Comparison of ENCODE assay signal across 11 mouse cellular contexts in genomic region chr4:109253664-109254151, GRCm38 (mm10). TPM values are rescaled to one million over a fixed set of nuclear protein-coding genes. Genes with fewer than 3 reads are reported as not detected.
A peak's percentile ranks its signal among the peaks of the same experiment; 100 is the strongest.
DNase-seq lines count a peak whose midpoint lies in the region; ATAC-seq lines count a peak whose summit lies in the region.
"Had no signal": no experiment of that assay in that cellular context is flagged by ENCODE, and none has a peak within 500 bp of the region (broad histone marks: within the 10 kb centered on the region; RNA-seq: fewer than 3 reads in every experiment).

No protein-coding gene starts in this region.

- no peak for ATAC-seq in hindbrain, embryonic 12.5 days (ENCODE audit: low FRiP score)
- ATAC-seq in hindbrain, embryonic 16.5 days, result no peak
- ATAC-seq in midbrain, embryonic 15.5 days (replicated peaks), result no peak
- ATAC-seq in forebrain, embryonic 16.5 days, result no peak

- no peaks in the 10 kb centered on the region for H3K4me1 ChIP-seq in hindbrain, embryonic 12.5 days
- no peaks in the 10 kb centered on the region for H3K4me1 ChIP-seq in hindbrain, embryonic 16.5 days (ENCODE audit: control insufficient read depth, insufficient read depth, low read depth, low read length)
- H3K4me1 ChIP-seq in midbrain, embryonic 15.5 days, result no peaks in the 10 kb centered on the region
- H3K4me1 ChIP-seq in forebrain, embryonic 16.5 days (replicated peaks; ENCODE audit: control insufficient read depth, insufficient read depth, low read length), result no peaks in the 10 kb centered on the region
- H3K4me1 ChIP-seq: embryonic facial prominence, embryonic 12.5 days; midbrain, embryonic 12.5 days had no signal

- H3K9me3 ChIP-seq in hindbrain, embryonic 12.5 days (replicated peaks), result no peaks in the 10 kb centered on the region
- no peaks in the 10 kb centered on the region for H3K9me3 ChIP-seq in hindbrain, embryonic 16.5 days (ENCODE audit: control insufficient read depth, low read length)
- no peaks in the 10 kb centered on the region for H3K9me3 ChIP-seq in midbrain, embryonic 15.5 days
- H3K9me3 ChIP-seq in forebrain, embryonic 16.5 days (ENCODE audit: control insufficient read depth, low read length), result no peaks in the 10 kb centered on the region
- H3K9me3 ChIP-seq: embryonic facial prominence, embryonic 12.5 days; midbrain, embryonic 12.5 days had no signal

- H3K36me3 ChIP-seq in hindbrain, embryonic 12.5 days, result no peaks in the 10 kb centered on the region
- no peaks in the 10 kb centered on the region for H3K36me3 ChIP-seq in hindbrain, embryonic 16.5 days (ENCODE audit: control insufficient read depth, insufficient read depth, low read length)
- H3K36me3 ChIP-seq in midbrain, embryonic 15.5 days (replicated peaks), result no peaks in the 10 kb centered on the region
- H3K36me3 ChIP-seq in forebrain, embryonic 16.5 days (ENCODE audit: control insufficient read depth, insufficient read depth), result no peaks in the 10 kb centered on the region
- H3K36me3 ChIP-seq: embryonic facial prominence, embryonic 12.5 days; midbrain, embryonic 12.5 days had no signal

- H3K4me2 ChIP-seq in hindbrain, embryonic 12.5 days (replicated peaks), result no peak overlapping the region
- no peak overlapping the region for H3K4me2 ChIP-seq in hindbrain, embryonic 16.5 days (ENCODE audit: low read length)
- no peak overlapping the region for H3K4me2 ChIP-seq in midbrain, embryonic 15.5 days
- no peak overlapping the region for H3K4me2 ChIP-seq in forebrain, embryonic 16.5 days (ENCODE audit: low read length)
- H3K4me2 ChIP-seq: embryonic facial prominence, embryonic 12.5 days; midbrain, embryonic 12.5 days had no signal

- no peak overlapping the region for H3K9ac ChIP-seq in hindbrain, embryonic 12.5 days
- no peak overlapping the region for H3K9ac ChIP-seq in hindbrain, embryonic 16.5 days (ENCODE audit: low read depth, low read length)
- no peak overlapping the region for H3K9ac ChIP-seq in midbrain, embryonic 15.5 days
- H3K9ac ChIP-seq in forebrain, embryonic 16.5 days (replicated peaks; ENCODE audit: low read depth, low read length), result no peak overlapping the region
- H3K9ac ChIP-seq: embryonic facial prominence, embryonic 12.5 days; midbrain, embryonic 12.5 days had no signal

- H3K4me3 ChIP-seq in hindbrain, embryonic 12.5 days, result no peak overlapping the region
- H3K4me3 ChIP-seq in hindbrain, embryonic 16.5 days (ENCODE audit: low read length), result no peak overlapping the region
- H3K4me3 ChIP-seq in midbrain, embryonic 15.5 days, result no peak overlapping the region
- no peak overlapping the region for H3K4me3 ChIP-seq in forebrain, embryonic 16.5 days (replicated peaks; ENCODE audit: low read length)
- H3K4me3 ChIP-seq: embryonic facial prominence, embryonic 12.5 days; midbrain, embryonic 12.5 days had no signal

- WGBS in hindbrain, embryonic 12.5 days, result 81% methylated on average over 11 of the region's 11 CpGs
- 77% methylated on average over 11 of the region's 11 CpGs for WGBS in hindbrain, embryonic 16.5 days
- WGBS in midbrain, embryonic 15.5 days, result 83% methylated on average over 11 of the region's 11 CpGs
- 79% methylated on average over 11 of the region's 11 CpGs for WGBS in forebrain, embryonic 16.5 days

- no peak overlapping the region for H3K27ac ChIP-seq in hindbrain, embryonic 12.5 days
- H3K27ac ChIP-seq in hindbrain, embryonic 16.5 days (ENCODE audit: low read depth, low read length), result no peak overlapping the region
- no peak overlapping the region for H3K27ac ChIP-seq in midbrain, embryonic 15.5 days
- H3K27ac ChIP-seq in forebrain, embryonic 16.5 days (ENCODE audit: low read length), result no peak overlapping the region
- H3K27ac ChIP-seq: embryonic facial prominence, embryonic 12.5 days; midbrain, embryonic 12.5 days had no signal

- DNase-seq in thymus, postnatal 4 days, result peak; percentile 32
- no peak for DNase-seq in thymus, postnatal 10 days (ENCODE audit: low spot score in 2 of 2)
- DNase-seq in liver, result peak; percentile 34
- DNase-seq in lung, postnatal 36 days, result peak; percentile 59
- DNase-seq: kidney, adult 8-10 months had no signal

- no peaks in the 10 kb centered on the region for H3K27me3 ChIP-seq in hindbrain, embryonic 12.5 days
- no peaks in the 10 kb centered on the region for H3K27me3 ChIP-seq in hindbrain, embryonic 16.5 days (replicated peaks; ENCODE audit: control insufficient read depth, insufficient read depth, low read length)
- H3K27me3 ChIP-seq in midbrain, embryonic 15.5 days (replicated peaks), result no peaks in the 10 kb centered on the region
- H3K27me3 ChIP-seq in forebrain, embryonic 16.5 days (replicated peaks; ENCODE audit: control insufficient read depth, insufficient read depth, low read length), result no peaks in the 10 kb centered on the region
- H3K27me3 ChIP-seq: embryonic facial prominence, embryonic 12.5 days; midbrain, embryonic 12.5 days had no signal

RNA-seq across cellular contexts. Expression of gene Calr4, which starts 19.4 kb away (rescaled TPM):
- 1.2 and 1.7 TPM in 2 replicates for polyA plus RNA-seq in hindbrain, embryonic 12.5 days (2016; fragmentation: Nextera tagmentation; extraction: Ambion mirVana)
- 1.5 and 1.7 TPM in 2 replicates for polyA plus RNA-seq in hindbrain, embryonic 16.5 days (2015; fragmentation: Nextera tagmentation; extraction: Ambion mirVana)
- 0.18 and 0.40 TPM in 2 replicates for polyA plus RNA-seq in midbrain, embryonic 15.5 days (2015; fragmentation: Nextera tagmentation; extraction: Ambion mirVana)
- polyA plus RNA-seq in forebrain, embryonic 16.5 days (2015; fragmentation: Nextera tagmentation; extraction: Ambion mirVana), result 0.44 and 0.51 TPM in 2 replicates

RNA-seq across cellular contexts. Expression of gene Eps15, which starts 26.4 kb away (rescaled TPM):
- polyA plus RNA-seq in hindbrain, embryonic 12.5 days (2016; fragmentation: Nextera tagmentation; extraction: Ambion mirVana), result 69.2 and 81.1 TPM in 2 replicates
- polyA plus RNA-seq in hindbrain, embryonic 16.5 days (2015; fragmentation: Nextera tagmentation; extraction: Ambion mirVana), result 65.5 and 72.2 TPM in 2 replicates
- polyA plus RNA-seq in midbrain, embryonic 15.5 days (2015; fragmentation: Nextera tagmentation; extraction: Ambion mirVana), result 58.0 and 61.0 TPM in 2 replicates
- polyA plus RNA-seq in forebrain, embryonic 16.5 days (2015; fragmentation: Nextera tagmentation; extraction: Ambion mirVana), result 41.5 and 46.0 TPM in 2 replicates

RNA-seq across cellular contexts. Expression of gene Osbpl9, which starts 51.6 kb away (rescaled TPM):
- 87.9 and 97.4 TPM in 2 replicates for polyA plus RNA-seq in hindbrain, embryonic 12.5 days (2016; fragmentation: Nextera tagmentation; extraction: Ambion mirVana)
- polyA plus RNA-seq in hindbrain, embryonic 16.5 days (2015; fragmentation: Nextera tagmentation; extraction: Ambion mirVana), result 72.2 and 75.8 TPM in 2 replicates
- polyA plus RNA-seq in midbrain, embryonic 15.5 days (2015; fragmentation: Nextera tagmentation; extraction: Ambion mirVana), result 74.0 and 75.0 TPM in 2 replicates
- 76.9 and 86.5 TPM in 2 replicates for polyA plus RNA-seq in forebrain, embryonic 16.5 days (2015; fragmentation: Nextera tagmentation; extraction: Ambion mirVana)

Comparison
In these comparisons a context has a peak if more than half of its experiments do, and no peak if none do; other contexts are left out.
1. DNase-seq: peak in thymus, postnatal 4 days (single experiment), liver (single experiment) and lung, postnatal 36 days (single experiment); none in thymus, postnatal 10 days (0 of 2).